Mouse (Mus musculus) forebrain, embryonic 11.5 days (tissue): ENCODE measurements at regions not wholly inside any gene's neighbourhood (a gene's known extent, or its start where the extent isn't known, plus 50 kb on each side); places are given as distances from the start of the nearest gene placed in this dataset.

Experiments
- ATAC-seq: fragments of 200-750 bp; cut with Nextera tagmentation; replicated peaks from 2 replicates; pipeline ENCODE4 v1.8.0; 2017; ENCODE audit warnings: moderate TSS enrichment; ENCODE audit not compliant: low FRiP score
- DNase-seq: peaks from one replicate; pipeline ENCODE4 v3.0.0-alpha.2; 2017; ENCODE audit warnings: low spot score
- H3K27ac ChIP-seq: fragments of 300-500 bp; sonication (generic); 2 replicates; pipeline ENCODE4 v1.5.1; 2014; ENCODE audit warnings: low read depth, low read length
- H3K27me3 ChIP-seq: fragments of 300-500 bp; sonication (generic); 2 replicates; pipeline ENCODE4 v1.6.1; 2014; ENCODE audit warnings: mild to moderate bottlenecking, low read length, mixed read lengths; ENCODE audit not compliant: control insufficient read depth, insufficient read depth
- H3K36me3 ChIP-seq: fragments of 300-500 bp; sonication (generic); 2 replicates; pipeline ENCODE4 v1.6.1; 2014; ENCODE audit warnings: mild to moderate bottlenecking, low read length, moderate library complexity, mixed read lengths; ENCODE audit not compliant: control insufficient read depth, insufficient read depth
- H3K4me1 ChIP-seq: fragments of 300-500 bp; sonication (generic); replicated peaks from 2 replicates; pipeline ENCODE4 v1.6.1; 2014; ENCODE audit warnings: low read length, mixed read lengths; ENCODE audit not compliant: control insufficient read depth, insufficient read depth
- H3K4me2 ChIP-seq: fragments of 300-500 bp; sonication (generic); 2 replicates; pipeline ENCODE4 v1.6.1; 2014; ENCODE audit warnings: low read depth, mild to moderate bottlenecking, low read length, moderate library complexity, mixed read lengths; ENCODE audit not compliant: severe bottlenecking
- H3K4me3 ChIP-seq: fragments of 300-500 bp; sonication (generic); 2 replicates; pipeline ENCODE4 v1.5.1; 2014; ENCODE audit warnings: low read depth, low read length
- H3K9ac ChIP-seq: fragments of 300-500 bp; sonication (generic); 2 replicates; pipeline ENCODE4 v1.6.1; 2014; ENCODE audit warnings: low read length
- H3K9me3 ChIP-seq: fragments of 300-500 bp; sonication (generic); 2 replicates; pipeline ENCODE4 v1.6.1; 2016; ENCODE audit warnings: low read length, mixed read lengths; ENCODE audit not compliant: control insufficient read depth
- WGBS: fragments of 180-500 bp; shearing (Covaris S2); extraction: QIAGEN DNeasy Blood & Tissue Kit; methylation state at CpG from one replicate; pipeline ENCODE4 v1.1.7; 2014; 5-methylcytosine and 5-hydroxymethylcytosine counted together

DNA sequence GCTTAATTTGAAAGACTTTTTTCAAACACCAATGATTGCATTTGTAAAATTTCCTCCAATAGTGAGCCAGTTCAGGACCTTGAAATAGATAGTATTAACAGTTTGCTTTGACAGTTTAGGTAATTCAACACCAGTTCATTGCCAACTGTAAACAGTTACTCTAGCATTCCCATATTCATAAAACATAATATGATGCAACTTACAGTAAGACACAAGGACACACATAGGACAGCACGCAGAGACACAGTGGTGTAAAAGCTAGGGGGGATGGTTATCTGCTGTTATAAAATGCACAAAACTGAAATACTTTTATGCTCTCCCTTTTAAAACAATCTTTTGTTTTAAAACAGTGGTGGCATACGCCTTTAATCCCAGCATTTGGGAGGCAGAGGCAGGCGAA lies 122.7 kb upstream of the Rab11fip2 start:
- WGBS: 88% methylated on average over 3 of the region's 3 CpGs
- Histone ChIP-seq H3K36me3 (no peaks in the 10 kb centered on the region), H3K4me1 (no peaks in the 10 kb centered on the region), H3K9ac (no peak overlapping the region), H3K27ac (no peak overlapping the region), H3K27me3 (no peaks in the 10 kb centered on the region), H3K9me3 (no peaks in the 10 kb centered on the region), H3K4me3 (no peak overlapping the region), H3K4me2 (no peak overlapping the region)
- DNase-seq (no peak), ATAC-seq (no peak)

- ATAC-seq (no peak), DNase-seq (no peak)
- H3K36me3 ChIP-seq: no peaks in the 10 kb centered on the region
- H3K4me3 ChIP-seq: no peak overlapping the region
- H3K4me1 ChIP-seq: 0 out of 2 replicates have a peak, but pooled peaks cover 4% of the 10 kb centered on the region
- H3K4me2 ChIP-seq: no peak overlapping the region
- 68% methylated on average over 4 of the region's 4 CpGs for WGBS
- H3K27me3 ChIP-seq: no peaks in the 10 kb centered on the region
- H3K9ac ChIP-seq: no peak overlapping the region
- H3K27ac ChIP-seq: no peak overlapping the region
- H3K9me3 ChIP-seq: no peaks in the 10 kb centered on the region
These were observed 111.8 kb upstream of the Rab11fip2 start for GRCm38 (mm10) chr19:60055121-60055874.

DNA sequence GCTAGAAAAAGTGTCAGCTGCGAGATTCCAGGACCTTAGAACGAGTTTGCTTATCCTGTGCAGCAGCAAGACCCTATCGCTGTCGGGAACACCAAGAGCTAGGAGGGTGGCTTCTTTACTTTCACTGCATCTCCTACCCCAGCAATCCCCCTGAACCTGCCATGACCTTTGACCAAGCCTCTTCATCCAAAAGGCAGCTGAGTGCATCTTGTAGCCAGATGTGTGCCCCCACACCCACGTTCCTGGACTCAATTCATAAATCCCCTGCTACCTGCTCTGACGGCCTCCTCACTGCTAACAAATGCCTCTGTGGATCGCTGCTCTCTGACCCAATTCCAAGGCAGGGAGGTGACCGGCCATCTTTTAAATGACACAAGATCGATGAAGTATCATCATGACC lies 107.7 kb upstream of the Rab11fip2 start:
- DNase-seq: no peak
- Histone ChIP-seq H3K27me3 (no peaks in the 10 kb centered on the region), H3K9ac (no peak overlapping the region)

GRCm38 (mm10) chr19:60040721-60041120 lies 97.3 kb upstream of the Rab11fip2 start:
- H3K4me2 ChIP-seq: no peak overlapping the region
- no peak overlapping the region for H3K27ac ChIP-seq
- H3K4me3 ChIP-seq: no peak overlapping the region
- H3K9me3 ChIP-seq: no peaks in the 10 kb centered on the region
- no peaks in the 10 kb centered on the region for H3K27me3 ChIP-seq
- H3K4me1 ChIP-seq: no peaks in the 10 kb centered on the region
- DNase-seq: no peak
- H3K9ac ChIP-seq: no peak overlapping the region
- H3K36me3 ChIP-seq: no peaks in the 10 kb centered on the region
- ATAC-seq: no peak

More for the DNA sequence above, 107.7 kb upstream of the Rab11fip2 start:
- Histone ChIP-seq H3K36me3 (no peaks in the 10 kb centered on the region), H3K4me1 (0 out of 2 replicates have a peak, but pooled peaks cover 4% of the 10 kb centered on the region), H3K4me2 (no peak overlapping the region), H3K27ac (no peak overlapping the region), H3K4me3 (no peak overlapping the region), H3K9me3 (no peaks in the 10 kb centered on the region)
- no peak for ATAC-seq
- 74% methylated on average over 9 of the region's 9 CpGs for WGBS

- Histone ChIP-seq H3K4me3 (no peak overlapping the region), H3K9me3 (no peaks in the 10 kb centered on the region), H3K9ac (no peak overlapping the region), H3K36me3 (no peaks in the 10 kb centered on the region), H3K4me1 (no peaks in the 10 kb centered on the region), H3K27ac (no peak overlapping the region), H3K4me2 (no peak overlapping the region), H3K27me3 (no peaks in the 10 kb centered on the region)
- 73% methylated on average over 2 of the region's 2 CpGs for WGBS
- ATAC-seq: no peak
- DNase-seq: no peak
These were observed 89.2 kb upstream of the Rab11fip2 start for GRCm38 (mm10) chr19:60032667-60033066.

DNA sequence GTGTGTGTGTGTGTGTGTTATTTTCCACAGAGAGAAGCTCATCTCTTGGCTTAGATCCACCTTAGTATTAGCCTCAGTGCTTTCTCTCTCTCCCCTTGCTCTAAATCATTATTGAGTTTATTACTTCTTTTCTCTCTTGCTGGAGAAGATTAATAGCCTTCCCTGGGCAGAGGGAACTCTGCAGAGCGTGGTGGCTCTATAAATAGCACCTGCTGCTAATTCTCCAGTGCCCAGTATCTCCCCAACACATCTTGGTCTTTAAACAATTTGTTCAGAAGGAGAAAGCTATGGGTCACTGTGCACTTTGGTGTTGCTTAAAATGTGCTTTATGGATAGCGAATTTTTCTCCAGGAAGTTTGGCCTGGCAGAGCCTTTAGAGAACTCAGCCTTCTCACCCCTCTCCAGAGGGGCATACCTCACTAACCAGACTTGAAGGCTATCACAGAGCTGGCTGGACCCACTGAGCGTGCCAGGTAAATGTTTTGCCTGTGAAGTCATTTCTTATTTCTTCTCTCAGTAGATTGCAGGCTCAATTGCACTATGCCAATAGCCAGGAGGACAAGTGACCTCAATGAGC lies 86.8 kb upstream of the Rab11fip2 start:
- 78% methylated on average over 3 of the region's 3 CpGs for WGBS
- DNase-seq: no peak

DNA sequence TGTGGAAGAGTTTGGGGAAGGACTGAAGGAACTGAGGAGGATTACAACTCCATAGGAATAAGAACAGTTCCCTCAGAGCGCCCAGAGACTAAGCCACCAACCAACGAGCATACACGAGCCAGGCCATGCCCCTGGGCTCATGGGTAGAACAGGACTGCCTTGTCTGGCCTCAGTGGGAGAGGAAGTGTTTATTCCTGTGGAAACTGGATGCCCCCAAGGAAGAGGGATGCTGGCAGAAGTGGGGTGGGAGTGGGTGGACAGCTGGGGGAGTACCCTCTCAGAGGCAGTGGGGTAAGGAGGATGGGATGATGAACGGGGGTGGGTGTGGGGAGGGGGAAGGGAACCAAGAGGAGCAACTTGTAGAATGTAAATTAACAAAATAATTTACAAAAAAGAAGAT lies 86.3 kb upstream of the Rab11fip2 start:
- H3K4me1 ChIP-seq: no peaks in the 10 kb centered on the region
- no peak for ATAC-seq
- H3K4me3 ChIP-seq: no peak overlapping the region
- H3K27me3 ChIP-seq: no peaks in the 10 kb centered on the region
- no peaks in the 10 kb centered on the region for H3K36me3 ChIP-seq
- WGBS: 86% methylated on average over 4 of the region's 4 CpGs
- no peak overlapping the region for H3K4me2 ChIP-seq
- H3K9me3 ChIP-seq: no peaks in the 10 kb centered on the region
- H3K27ac ChIP-seq: no peak overlapping the region
- DNase-seq: no peak
- H3K9ac ChIP-seq: no peak overlapping the region

More for the DNA sequence above, 86.8 kb upstream of the Rab11fip2 start:
- Histone ChIP-seq H3K27ac (no peak overlapping the region), H3K36me3 (no peaks in the 10 kb centered on the region), H3K9me3 (no peaks in the 10 kb centered on the region), H3K4me1 (no peaks in the 10 kb centered on the region), H3K9ac (no peak overlapping the region), H3K27me3 (no peaks in the 10 kb centered on the region), H3K4me3 (no peak overlapping the region), H3K4me2 (no peak overlapping the region)
- ATAC-seq: no peak

DNA sequence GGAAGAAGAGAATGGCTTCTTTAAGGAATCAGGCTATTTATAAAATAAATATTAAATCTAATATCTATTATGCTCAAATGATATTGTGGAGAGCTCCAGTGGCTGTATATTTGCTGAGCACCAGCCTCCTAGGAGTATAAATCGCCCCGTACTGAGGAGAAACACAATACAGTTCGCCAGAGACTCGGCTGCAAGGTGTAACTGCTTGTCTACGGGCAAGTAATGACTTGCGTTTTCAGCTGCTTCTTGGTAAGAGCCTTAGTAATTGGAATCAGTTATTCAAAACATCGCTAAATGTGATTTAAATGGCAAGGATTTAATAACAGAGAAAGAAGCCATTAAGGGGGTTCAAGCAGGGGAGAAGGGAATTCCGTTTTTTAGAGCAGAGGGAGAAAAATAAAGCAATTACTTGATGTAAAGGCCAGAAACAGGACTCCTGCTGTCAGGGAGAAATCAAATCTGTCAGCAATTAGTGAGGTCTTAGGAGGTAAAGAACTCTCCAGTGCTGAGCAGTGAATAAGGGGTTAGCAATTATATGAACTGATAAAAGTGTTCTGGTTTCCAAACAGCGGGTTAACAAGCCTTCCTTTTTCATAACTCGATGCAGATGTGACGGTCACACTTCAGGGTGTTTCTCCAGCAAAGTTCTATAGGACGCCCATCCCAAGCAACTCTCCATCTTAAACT lies 72.3 kb upstream of the Rab11fip2 start:
- peak; percentile 59 for DNase-seq
- 0 out of 2 replicates have a peak overlapping the region, but pooled peaks have one; percentile 8 for H3K27ac ChIP-seq
- no peaks in the 10 kb centered on the region for H3K36me3 ChIP-seq
- H3K27me3 ChIP-seq: no peaks in the 10 kb centered on the region; the same call in 1 of the 2 replicates
- no peaks in the 10 kb centered on the region; the same call in 1 of the 2 replicates for H3K4me1 ChIP-seq
- WGBS: 6% methylated on average over 12 of the region's 12 CpGs
- peak overlapping the region; percentile 9; the same call in 1 of the 2 replicates for H3K4me2 ChIP-seq
- ATAC-seq: peak; percentile 85
- H3K9ac ChIP-seq: no peak overlapping the region
- no peaks in the 10 kb centered on the region for H3K9me3 ChIP-seq
- no peak overlapping the region for H3K4me3 ChIP-seq
